ENCODE assay signal across 9 mouse cellular contexts in genomic region chr2:168545901-168546557, GRCm38 (mm10). TPM values are rescaled to one million over a fixed set of nuclear protein-coding genes. Genes with fewer than 3 reads are reported as not detected.
A peak's percentile ranks its signal among the peaks of the same experiment; 100 is the strongest.
DNase-seq lines count a peak whose midpoint lies in the region; ATAC-seq and TF ChIP-seq lines count a peak whose summit lies in the region.
"Had no signal": no experiment of that assay in that cellular context is flagged by ENCODE, and none has a peak within 500 bp of the region (broad histone marks: within the 10 kb centered on the region; RNA-seq: fewer than 3 reads in every experiment).

No protein-coding gene starts in this region.

- peak; percentile 42 for DNase-seq in gastrocnemius, postnatal 25 days
- no peak for DNase-seq in gastrocnemius, postnatal 10 days
- DNase-seq in neural tube, embryonic 10.5 days (ENCODE audit: extremely low spot score, low spot score): no peak
- DNase-seq in heart, adult 2 months: no peak
- no peak for DNase-seq in kidney, adult 8-10 months
- DNase-seq: kidney, adult 18-20 months had no signal

- H3K79me2 ChIP-seq in heart, adult 2 months (replicated peaks; ENCODE audit: control insufficient read depth, insufficient read depth, low read length): no peaks in the 10 kb centered on the region

- H3K9ac ChIP-seq in neural tube, embryonic 12.5 days: no peak overlapping the region
- H3K9ac ChIP-seq in embryonic facial prominence, embryonic 13.5 days: peak overlapping the region; percentile 17; the same call in 1 of the 2 replicates
- no peak overlapping the region for H3K9ac ChIP-seq in stomach, embryonic 14.5 days (replicated peaks; ENCODE audit: low read depth, low read length)
- no peak overlapping the region for H3K9ac ChIP-seq in heart, adult 2 months (ENCODE audit: low read depth, low read length)

- no peak for TF ChIP-seq CTCF in heart, adult 2 months (IDR thresholded peaks at IDR 0.05)

- H3K27ac ChIP-seq in neural tube, embryonic 12.5 days: no peak overlapping the region
- peak overlapping the region; percentile 64 for H3K27ac ChIP-seq in embryonic facial prominence, embryonic 13.5 days
- H3K27ac ChIP-seq in stomach, embryonic 14.5 days (ENCODE audit: low read length): peak overlapping the region; percentile 64
- no peak overlapping the region for H3K27ac ChIP-seq in heart, adult 2 months

- H3K4me1 ChIP-seq in neural tube, embryonic 12.5 days: peaks cover 11% of the 10 kb centered on the region
- peaks cover 76% of the 10 kb centered on the region for H3K4me1 ChIP-seq in embryonic facial prominence, embryonic 13.5 days
- peaks cover 30% of the 10 kb centered on the region for H3K4me1 ChIP-seq in stomach, embryonic 14.5 days (ENCODE audit: control insufficient read depth, insufficient read depth, low read length)
- peaks cover 4% of the 10 kb centered on the region for H3K4me1 ChIP-seq in heart, adult 2 months (ENCODE audit: control insufficient read depth, insufficient read depth, low read length)

- 0 out of 2 replicates have a peak, but pooled peaks have one; percentile 4 for ATAC-seq in neural tube, embryonic 12.5 days (ENCODE audit: low FRiP score, low read depth)
- no peak for ATAC-seq in embryonic facial prominence, embryonic 13.5 days (ENCODE audit: insufficient number of reproducible peaks, insufficient read depth, low FRiP score, low TSS enrichment, low read depth)
- 0 out of 2 replicates have a peak, but pooled peaks have one; percentile 34 for ATAC-seq in stomach, embryonic 14.5 days (ENCODE audit: insufficient number of reproducible peaks, insufficient read depth, low FRiP score, low read depth)

- H3K27me3 ChIP-seq in neural tube, embryonic 12.5 days (replicated peaks): no peaks in the 10 kb centered on the region
- H3K27me3 ChIP-seq in embryonic facial prominence, embryonic 13.5 days: no peaks in the 10 kb centered on the region; the same call in 1 of the 2 replicates
- H3K27me3 ChIP-seq in stomach, embryonic 14.5 days (ENCODE audit: control insufficient read depth, insufficient read depth, low read length): no peaks in the 10 kb centered on the region
- no peaks in the 10 kb centered on the region for H3K27me3 ChIP-seq in heart, adult 2 months (ENCODE audit: control insufficient read depth, insufficient read depth, low read length)

- H3K9me3 ChIP-seq in neural tube, embryonic 12.5 days: no peaks in the 10 kb centered on the region
- H3K9me3 ChIP-seq in embryonic facial prominence, embryonic 13.5 days: no peaks in the 10 kb centered on the region
- H3K9me3 ChIP-seq in stomach, embryonic 14.5 days (ENCODE audit: control insufficient read depth, low read depth, low read length): no peaks in the 10 kb centered on the region

- no peak overlapping the region for H3K4me3 ChIP-seq in neural tube, embryonic 12.5 days
- no peak overlapping the region for H3K4me3 ChIP-seq in embryonic facial prominence, embryonic 13.5 days
- no peak overlapping the region for H3K4me3 ChIP-seq in stomach, embryonic 14.5 days (ENCODE audit: low read depth, low read length)
- H3K4me3 ChIP-seq in heart, adult 2 months: no peak overlapping the region

- TF ChIP-seq EP300 in heart, adult 2 months (IDR thresholded peaks at IDR 0.05; ENCODE audit: insufficient read depth, low read depth, low read length): no peak

- no peak for TF ChIP-seq POLR2A in heart, adult 2 months (IDR thresholded peaks at IDR 0.05; ENCODE audit: insufficient read depth, low read depth, low read length)

- H3K4me2 ChIP-seq in neural tube, embryonic 12.5 days (replicated peaks): no peak overlapping the region
- peak overlapping the region; percentile 18 for H3K4me2 ChIP-seq in embryonic facial prominence, embryonic 13.5 days
- no peak overlapping the region for H3K4me2 ChIP-seq in stomach, embryonic 14.5 days (replicated peaks; ENCODE audit: low read depth, low read length)

- no peaks in the 10 kb centered on the region for H3K36me3 ChIP-seq in neural tube, embryonic 12.5 days
- H3K36me3 ChIP-seq in embryonic facial prominence, embryonic 13.5 days: no peaks in the 10 kb centered on the region
- H3K36me3 ChIP-seq in stomach, embryonic 14.5 days (ENCODE audit: control insufficient read depth, insufficient read depth, low read length): no peaks in the 10 kb centered on the region
- no peaks in the 10 kb centered on the region for H3K36me3 ChIP-seq in heart, adult 2 months (ENCODE audit: control insufficient read depth, insufficient read depth, low read length)

- intact Hi-C loops in heart, adult 2 months (cut with DNase I): no loop called here

- WGBS in neural tube, embryonic 12.5 days: 70% methylated on average over 15 of the region's 15 CpGs
- 35% methylated on average over 15 of the region's 15 CpGs for WGBS in embryonic facial prominence, embryonic 13.5 days
- 69% methylated on average over 15 of the region's 15 CpGs for WGBS in stomach, embryonic 14.5 days
- 65% methylated on average over 15 of the region's 15 CpGs for WGBS in heart, adult 2 months

RNA-seq across cellular contexts. Expression of gene Nfatc2, which starts 55.4 kb away (rescaled TPM):
- total RNA-seq in gastrocnemius, postnatal 25 days (2021): 1 to 10 TPM; 6.4 to 7.7 TPM
- 10 to 100 TPM in 1 of 2 experiments, 1 to 10 TPM in 1; 8.2 to 12.7 TPM for total RNA-seq in gastrocnemius, postnatal 10 days (2021)
- polyA plus RNA-seq in neural tube, embryonic 12.5 days (2016; fragmentation: Nextera tagmentation; extraction: Ambion mirVana): 1.5 and 1.7 TPM in 2 replicates
- 4.9 and 5.9 TPM in 2 replicates for polyA plus RNA-seq in embryonic facial prominence, embryonic 13.5 days (2015; fragmentation: Nextera tagmentation; extraction: Ambion mirVana)
- polyA plus RNA-seq in stomach, embryonic 14.5 days (2014; fragmentation: Nextera tagmentation; extraction: Ambion mirVana): 3.0 and 3.5 TPM in 2 replicates
- total RNA-seq in heart, adult 2 months (2021): 10 to 100 TPM; 11.2 to 18.3 TPM
- 10.2 and 12.8 TPM in 2 replicates for polyA plus RNA-seq in heart, adult 2 months (2012; rRNA removed)

Comparison
In these comparisons a context has a peak if more than half of its experiments do, and no peak if none do; other contexts are left out.
1. H3K27ac ChIP-seq: peak in embryonic facial prominence, embryonic 13.5 days (single experiment) and stomach, embryonic 14.5 days (single experiment); none in neural tube, embryonic 12.5 days (single experiment) and heart, adult 2 months (single experiment).